Mouse (Mus musculus) C2C12 (cell line): ENCODE data around the gene Ehd4. TPM values are rescaled to one million over a fixed set of nuclear protein-coding genes. Genes with fewer than 3 reads are reported as not detected.

Experiments used
- H3K27me3 ChIP-seq: one replicate; pipeline ENCODE4 v1.6.1; 2011; ENCODE audit not compliant: control insufficient read depth, insufficient read depth, insufficient read length
- H3K36me3 ChIP-seq: one replicate; pipeline ENCODE4 v1.6.1; 2011; ENCODE audit not compliant: control insufficient read depth, insufficient read depth
- H3K4me3 ChIP-seq: one replicate; pipeline ENCODE4 v1.5.1; 2011; ENCODE audit warnings: mild to moderate bottlenecking, control low read depth; ENCODE audit not compliant: poor library complexity, insufficient read depth, severe bottlenecking
- H3K79me2 ChIP-seq: one replicate; pipeline ENCODE4 v1.6.1; 2011; ENCODE audit not compliant: control insufficient read depth, insufficient read depth
- H3K79me3 ChIP-seq: one replicate; pipeline ENCODE4 v1.6.1; 2011; ENCODE audit warnings: low read depth, control low read depth
- H3ac ChIP-seq: one replicate; pipeline ENCODE3; 2011; ENCODE audit warnings: low read depth; ENCODE audit not compliant: control insufficient read depth, insufficient read length
- CEBPB ChIP-seq: IDR thresholded peaks from one replicate; pipeline ENCODE4 v1.6.1; 2011; ENCODE audit warnings: low read depth, mild to moderate bottlenecking, control low read depth, moderate library complexity
- CTCF ChIP-seq: IDR thresholded peaks from one replicate; pipeline ENCODE4 v1.5.1; 2011; ENCODE audit not compliant: control insufficient read depth, insufficient read depth, insufficient read length
- FOSL1 ChIP-seq: IDR thresholded peaks from one replicate; pipeline ENCODE4 v1.8.0; 2011; ENCODE audit warnings: mild to moderate bottlenecking, low read length; ENCODE audit not compliant: poor library complexity, insufficient read depth, severe bottlenecking
- MAX ChIP-seq: IDR thresholded peaks from one replicate; pipeline ENCODE4 v1.6.1; 2011; ENCODE audit warnings: mild to moderate bottlenecking, control low read depth
- MYOD1 ChIP-seq: IDR thresholded peaks from one replicate; pipeline ENCODE4 v1.6.1; 2011; ENCODE audit warnings: low read depth; ENCODE audit not compliant: control insufficient read depth, insufficient read length
- MYOG ChIP-seq: IDR thresholded peaks from one replicate; pipeline ENCODE4 v1.6.1; 2011; ENCODE audit not compliant: control insufficient read depth, insufficient read length; ENCODE audit errors: extremely low read depth
- USF1 ChIP-seq: IDR thresholded peaks from one replicate; pipeline ENCODE4 v1.6.1; 2011; ENCODE audit warnings: low read depth, mild to moderate bottlenecking, control low read depth, moderate library complexity
- polyA plus RNA-seq: library from polyadenylated mRNA; unstranded; fragments of >200 nt; fragmentation: generic; extraction: Trizol; gene quantifications from one replicate; pipeline ENCODE4 v1.2.1, GENCODE M21; 2012; ENCODE audit warnings: missing spikeins

Gene Ehd4
- polyA plus RNA-seq, 1 experiment, result 60.1 TPM

GRCm38 (mm10) chr2:120113963-120114362, 40.4 kb downstream of the Ehd4 start:
- Histone ChIP-seq H3K79me3 (peaks cover 7% of the 10 kb centered on the region), H3ac (no peak overlapping the region), H3K4me3 (no peak overlapping the region), H3K36me3 (peaks cover 36% of the 10 kb centered on the region), H3K27me3 (no peaks in the 10 kb centered on the region), H3K79me2 (peaks cover 42% of the 10 kb centered on the region)
- no peak for TF ChIP-seq FOSL1
- TF ChIP-seq MYOG, result no peak
- TF ChIP-seq MYOD1, result no peak
- no peak for TF ChIP-seq USF1
- TF ChIP-seq CTCF, result no peak
- no peak for TF ChIP-seq CEBPB
- TF ChIP-seq MAX, result no peak

GRCm38 (mm10) chr2:120113476-120113875, 40.9 kb downstream of the Ehd4 start:
- TF ChIP-seq CTCF (no peak), MYOG (no peak), CEBPB (no peak), USF1 (no peak), MYOD1 (no peak)
- Histone ChIP-seq H3K36me3 (peaks cover 40% of the 10 kb centered on the region), H3ac (no peak overlapping the region)

GRCm38 (mm10) chr2:120111596-120111995, 42.8 kb downstream of the Ehd4 start:
- H3K79me3 ChIP-seq, result peaks cover 2% of the 10 kb centered on the region
- no peak overlapping the region for H3ac ChIP-seq
- H3K27me3 ChIP-seq, result no peaks in the 10 kb centered on the region
- H3K79me2 ChIP-seq, result peaks cover 20% of the 10 kb centered on the region
- no peak for TF ChIP-seq USF1
- no peak for TF ChIP-seq MYOD1
- no peak for TF ChIP-seq CEBPB
- TF ChIP-seq CTCF, result no peak
- no peak for TF ChIP-seq MAX
- TF ChIP-seq FOSL1, result no peak
- no peak for TF ChIP-seq MYOG
- H3K36me3 ChIP-seq, result peaks cover 48% of the 10 kb centered on the region
- H3K4me3 ChIP-seq, result no peak overlapping the region

More at GRCm38 (mm10) chr2:120113476-120113875, 40.9 kb downstream of the Ehd4 start:
- H3K27me3 ChIP-seq, result no peaks in the 10 kb centered on the region
- peaks cover 38% of the 10 kb centered on the region for H3K79me2 ChIP-seq
- no peak overlapping the region for H3K4me3 ChIP-seq
- peaks cover 6% of the 10 kb centered on the region for H3K79me3 ChIP-seq

- Histone ChIP-seq H3K27me3 (no peaks in the 10 kb centered on the region), H3K36me3 (peaks cover 48% of the 10 kb centered on the region), H3K79me2 (peaks cover 20% of the 10 kb centered on the region), H3K79me3 (peaks cover 2% of the 10 kb centered on the region), H3ac (no peak overlapping the region), H3K4me3 (no peak overlapping the region)
- TF ChIP-seq MYOG, result no peak
- TF ChIP-seq USF1, result no peak
- no peak for TF ChIP-seq MAX
- no peak for TF ChIP-seq CTCF
- TF ChIP-seq MYOD1, result no peak
- no peak for TF ChIP-seq CEBPB
- no peak for TF ChIP-seq FOSL1
These were observed 43.2 kb downstream of the Ehd4 start for GRCm38 (mm10) chr2:120111172-120111571.

- TF ChIP-seq MAX (no peak), CEBPB (no peak), MYOG (no peak)
- peaks cover 27% of the 10 kb centered on the region for H3K79me2 ChIP-seq
- no peak overlapping the region for H3K4me3 ChIP-seq
- H3ac ChIP-seq, result no peak overlapping the region
- H3K27me3 ChIP-seq, result no peaks in the 10 kb centered on the region
- peaks cover 2% of the 10 kb centered on the region for H3K79me3 ChIP-seq
- peaks cover 44% of the 10 kb centered on the region for H3K36me3 ChIP-seq
These were observed 46.3 kb downstream of the Ehd4 start for GRCm38 (mm10) chr2:120108077-120108476.

- TF ChIP-seq CTCF (no peak), MYOG (no peak), MAX (no peak), CEBPB (no peak), USF1 (no peak)
- Histone ChIP-seq H3K79me3 (peaks cover 2% of the 10 kb centered on the region), H3ac (no peak overlapping the region), H3K79me2 (peaks cover 27% of the 10 kb centered on the region), H3K4me3 (no peak overlapping the region), H3K36me3 (peaks cover 44% of the 10 kb centered on the region), H3K27me3 (no peaks in the 10 kb centered on the region)
These were observed 47.0 kb downstream of the Ehd4 start for GRCm38 (mm10) chr2:120107446-120107845.
